Mouse (Mus musculus): ENCODE data around the gene Degs1.
A peak's percentile ranks its signal among the peaks of the same experiment; 100 is the strongest.

Degs1 gene

GRCm38 (mm10) chr1:182280577-182280976 is 2.0 kb downstream of the Degs1 start:
- no peak for DNase-seq (ENCODE audit: low spot score in 2 of 2)

- DNase-seq (ENCODE audit: low spot score in 2 of 2): no peak
These were observed 2.6 kb downstream of the Degs1 start for GRCm38 (mm10) chr1:182280046-182280445.

GRCm38 (mm10) chr1:182279436-182279835 is 3.2 kb downstream of the Degs1 start:
- no peak for DNase-seq (ENCODE audit: low spot score in 2 of 2)

GRCm38 (mm10) chr1:182275109-182275508 is 7.5 kb downstream of the Degs1 start:
- DNase-seq (ENCODE audit: low spot score in 2 of 2): no peak

GRCm38 (mm10) chr1:182271632-182272031 is 11.0 kb downstream of the Degs1 start:
- no peak for DNase-seq (ENCODE audit: low spot score in 2 of 2)

- DNase-seq (ENCODE audit: low spot score in 2 of 2): no peak
These were observed 11.5 kb downstream of the Degs1 start for GRCm38 (mm10) chr1:182271130-182271529.

- DNase-seq (ENCODE audit: low spot score in 2 of 2): no peak
These were observed 14.3 kb downstream of the Degs1 start for GRCm38 (mm10) chr1:182268317-182268716.

GRCm38 (mm10) chr1:182266028-182266525 is 16.5 kb downstream of the Degs1 start:
- no peak for DNase-seq (ENCODE audit: low spot score in 2 of 2)

GRCm38 (mm10) chr1:182256041-182256680 is 26.4 kb downstream of the Degs1 start:
- DNase-seq (ENCODE audit: low spot score in 2 of 2): no peak

GRCm38 (mm10) chr1:182255031-182255430 is 27.6 kb downstream of the Degs1 start:
- peak; percentile 24 to 48 for DNase-seq (ENCODE audit: low spot score in 2 of 2)

- peak in 1 of 2 experiments; percentile 52 for DNase-seq (ENCODE audit: low spot score in 2 of 2)
These were observed 28.0 kb downstream of the Degs1 start for GRCm38 (mm10) chr1:182254618-182255017.

- no peak for DNase-seq (ENCODE audit: low spot score in 2 of 2)
These were observed 28.7 kb downstream of the Degs1 start for GRCm38 (mm10) chr1:182253756-182254534.

GRCm38 (mm10) chr1:182252534-182253171 is 30.0 kb downstream of the Degs1 start:
- no peak for DNase-seq (ENCODE audit: low spot score in 2 of 2)

GRCm38 (mm10) chr1:182250734-182251133 is 31.9 kb downstream of the Degs1 start:
- no peak for DNase-seq (ENCODE audit: low spot score in 2 of 2)

- DNase-seq (ENCODE audit: low spot score in 2 of 2): no peak
These were observed 33.3 kb downstream of the Degs1 start for GRCm38 (mm10) chr1:182249298-182249697.

GRCm38 (mm10) chr1:182245003-182245402 is 37.6 kb downstream of the Degs1 start:
- no peak for DNase-seq (ENCODE audit: low spot score in 2 of 2)

GRCm38 (mm10) chr1:182238056-182238703 is 44.4 kb downstream of the Degs1 start:
- DNase-seq (ENCODE audit: low spot score in 2 of 2): no peak

- no peak for DNase-seq (ENCODE audit: low spot score in 2 of 2)
These were observed 45.2 kb downstream of the Degs1 start for GRCm38 (mm10) chr1:182237386-182237785.

- DNase-seq (ENCODE audit: low spot score in 2 of 2): no peak
These were observed 47.4 kb downstream of the Degs1 start for GRCm38 (mm10) chr1:182235174-182235573.

- DNase-seq (ENCODE audit: low spot score in 2 of 2): no peak
These were observed 53.2 kb downstream of the Degs1 start for GRCm38 (mm10) chr1:182229381-182229780.

- DNase-seq (ENCODE audit: low spot score in 2 of 2): no peak
These were observed 55.3 kb downstream of the Degs1 start for GRCm38 (mm10) chr1:182227141-182227963.

Measured in spleen, postnatal 10 days (tissue).